Mouse (Mus musculus) neutrophil, adult 5-6 weeks (primary cell): ENCODE data around the gene Gngt2. TPM values are rescaled to one million over a fixed set of nuclear protein-coding genes. Genes with fewer than 3 reads are reported as not detected.
"Not testable (repeated sequence)": the region's sequence is repeated elsewhere in the genome, so short reads cannot be mapped to it uniquely, and the experiment has no call there.

Source experiments
- ATAC-seq: fragments of 151-379, 151-347 bp; 2 replicates; pipeline ENCODE4 v1.8.0; 2017; ENCODE audit warnings: mild to moderate bottlenecking, moderate TSS enrichment; ENCODE audit not compliant: insufficient number of reproducible peaks, poor library complexity, low FRiP score, severe bottlenecking; ENCODE audit errors: extremely low read depth
- total RNA-seq: library from RNA; stranded (forward); fragments of 200-1000 nt; gene quantifications from 2 replicates; pipeline ENCODE4 v1.2.3, GENCODE M21; 2017

The Gngt2 gene
- total RNA-seq, 1 experiment from 2014 or later: 122 TPM

GRCm38 (mm10) chr11:95860071-95860490 is 23.1 kb downstream of the Gngt2 start:
- ATAC-seq: no peak

GRCm38 (mm10) chr11:95861397-95861796 is 24.4 kb downstream of the Gngt2 start:
- no peak for ATAC-seq

GRCm38 (mm10) chr11:95869442-95869841 is 32.4 kb downstream of the Gngt2 start:
- no peak for ATAC-seq

GRCm38 (mm10) chr11:95869918-95870470 is 33.0 kb downstream of the Gngt2 start:
- peak; percentile 61 for ATAC-seq

GRCm38 (mm10) chr11:95875804-95876203 is 38.8 kb downstream of the Gngt2 start:
- no peak for ATAC-seq

- ATAC-seq: no peak
These were observed 39.3 kb downstream of the Gngt2 start for GRCm38 (mm10) chr11:95876296-95876695.

GRCm38 (mm10) chr11:95879861-95880260 is 42.8 kb downstream of the Gngt2 start:
- not testable (repeated sequence) for ATAC-seq

GRCm38 (mm10) chr11:95890462-95891051 is 53.5 kb downstream of the Gngt2 start:
- no peak for ATAC-seq

Other genes with a start within 250 kb of the Gngt2 start
- 2.6 and 3.4 TPM in 2 replicates for gene Ngfr, start 249.5 kb upstream of the Gngt2 start, total RNA-seq
- 21.9 and 27.3 TPM in 2 replicates for gene Phb, start 170.3 kb upstream of the Gngt2 start, total RNA-seq
- gene Zfp652, start 124.5 kb upstream of the Gngt2 start, total RNA-seq: 66.5 and 67.5 TPM in 2 replicates
- gene B130006D01Rik, start 113.6 kb upstream of the Gngt2 start, total RNA-seq: 8.0 and 8.5 TPM in 2 replicates
- gene Phospho1, start 12.7 kb upstream of the Gngt2 start, total RNA-seq: 23.4 and 29.7 TPM in 2 replicates
- 60.0 and 63.7 TPM in 2 replicates for gene Abi3, start 5.3 kb downstream of the Gngt2 start, total RNA-seq
- gene B4galnt2, start 77.7 kb downstream of the Gngt2 start, total RNA-seq: 2.0 and 2.1 TPM in 2 replicates
- gene Igf2bp1, start 168.7 kb downstream of the Gngt2 start, total RNA-seq: not detected in 2 replicates
- not detected in 2 replicates for gene Gip, start 187.3 kb downstream of the Gngt2 start, total RNA-seq
- 41.1 and 49.6 TPM in 2 replicates for gene Snf8, start 197.7 kb downstream of the Gngt2 start, total RNA-seq
- 31.0 and 34.1 TPM in 2 replicates for gene Ube2z, start 228.2 kb downstream of the Gngt2 start, total RNA-seq
- 7.6 and 10.8 TPM in 2 replicates for gene Atp5g1, start 238.5 kb downstream of the Gngt2 start, total RNA-seq